Mouse (Mus musculus) T-helper 17 cell (primary cell): Measurements from ENCODE around the gene Ogfrl1.

Experiments used
- in situ Hi-C, 2 experiments: fragments of 300-600 bp; cut with MboI, MseI; formaldehyde crosslinking; loops; 1 replicate in 1 of 2; 2 replicates in 1 of 2; pipeline ENCODE4 v1.15.1; 2025; ENCODE audit warnings: high pct_unique_total_duplicates in 2 of 2

Ogfrl1 gene

DNA sequence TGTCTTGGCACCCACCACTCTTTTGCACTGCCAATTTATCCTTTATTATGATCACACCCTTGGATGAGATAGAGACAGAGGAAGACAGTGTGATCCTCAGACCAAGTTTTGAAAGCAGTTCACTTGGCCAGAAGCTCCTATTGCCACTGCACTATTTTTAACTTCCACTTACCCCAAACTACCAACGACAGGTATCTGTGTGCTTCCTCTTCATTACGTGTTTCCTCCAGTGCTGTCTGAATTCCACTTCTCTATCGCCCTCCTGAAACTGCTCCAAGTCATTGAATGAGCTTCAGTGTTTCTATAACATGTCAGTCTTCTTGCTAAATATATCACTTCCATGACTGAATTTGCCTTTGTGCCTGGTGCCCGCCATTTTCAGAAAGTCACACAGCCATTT, at the start of gene Ogfrl1:
Gene Ogfrl1 (minus strand): TSS at position 150 of the 400 bp plus-strand sequence.
- in situ Hi-C loops: loop anchor here in 1 of 2 experiments (10.0 kb wide), 1 partner anchor 637 kb away; no protein-coding TSS in a partner anchor

DNA sequence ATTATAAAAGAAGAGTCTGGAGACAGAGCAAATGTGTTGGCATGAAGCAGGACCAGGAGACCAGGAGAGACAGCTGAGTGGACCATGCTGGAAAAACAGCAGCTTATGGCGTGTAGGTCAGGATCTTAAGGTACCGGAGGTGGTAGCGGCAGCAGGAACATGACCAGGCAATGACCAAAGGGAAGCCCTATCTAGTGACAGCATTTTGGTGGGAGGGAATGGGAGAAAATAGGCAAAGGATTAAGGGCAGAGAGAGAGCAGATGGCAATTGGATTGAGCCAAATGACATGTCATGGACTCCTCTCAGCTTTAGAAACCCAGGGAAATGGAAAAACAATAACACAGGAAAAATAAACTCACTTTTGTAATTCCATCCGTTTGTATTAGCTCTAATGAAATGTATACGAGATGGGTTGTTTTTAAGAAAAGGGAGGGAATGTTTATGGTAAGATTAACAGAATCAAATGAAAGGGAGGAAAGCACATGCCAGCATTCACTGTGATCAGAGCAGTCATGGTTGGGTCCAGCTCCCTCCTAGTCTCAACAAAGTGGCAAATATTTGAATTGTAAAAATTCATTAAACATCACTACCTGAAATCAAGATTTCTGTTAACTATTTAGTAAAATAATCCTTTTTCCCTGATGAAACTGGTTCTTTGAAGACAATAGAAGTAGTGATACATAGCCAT, 48.3 kb upstream of the Ogfrl1 start:
- in situ Hi-C loops: no loop called here

DNA sequence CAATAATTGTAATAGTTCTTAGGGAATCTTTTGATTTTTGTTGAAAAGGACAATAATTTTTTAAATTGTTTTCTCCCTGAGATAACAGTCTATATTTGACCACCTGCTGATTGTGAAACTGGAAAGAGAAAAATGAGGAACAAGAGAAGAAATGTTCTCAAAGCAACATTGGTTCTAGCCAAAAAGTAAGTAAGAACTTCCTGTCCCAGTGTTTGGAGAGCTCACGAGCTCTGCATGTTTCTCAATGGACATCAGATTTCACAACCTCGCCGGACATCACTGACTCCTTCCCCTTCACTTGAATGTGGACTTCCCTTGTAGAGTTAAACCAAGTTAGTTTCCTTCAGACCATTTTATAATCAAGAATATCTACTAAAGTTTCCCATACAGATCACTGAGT, 36.0 kb upstream of the Ogfrl1 start:
- in situ Hi-C loops: no loop called here

DNA sequence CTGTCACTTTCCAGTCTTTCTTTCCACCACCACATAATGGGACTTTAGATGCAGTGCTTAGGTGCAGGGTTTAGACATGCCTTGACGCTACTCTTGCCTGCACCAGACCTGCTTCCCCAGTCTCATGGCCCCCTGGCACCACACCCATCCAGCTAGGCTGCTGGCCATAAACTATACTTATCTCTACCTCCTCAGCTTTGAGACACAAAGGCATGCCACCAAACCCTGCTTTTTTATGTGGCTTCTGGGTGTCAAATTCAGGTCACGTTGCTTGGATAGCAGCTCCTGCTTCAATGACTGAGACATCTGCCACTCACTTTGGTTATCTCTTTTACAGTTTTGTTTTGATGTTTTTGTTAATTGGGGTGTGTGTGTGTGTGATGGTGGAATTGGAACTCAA, 28.9 kb upstream of the Ogfrl1 start:
- in situ Hi-C loops: loop anchor here in 1 of 2 experiments (10.0 kb wide), 1 partner anchor 1282 kb away; no protein-coding TSS in a partner anchor

DNA sequence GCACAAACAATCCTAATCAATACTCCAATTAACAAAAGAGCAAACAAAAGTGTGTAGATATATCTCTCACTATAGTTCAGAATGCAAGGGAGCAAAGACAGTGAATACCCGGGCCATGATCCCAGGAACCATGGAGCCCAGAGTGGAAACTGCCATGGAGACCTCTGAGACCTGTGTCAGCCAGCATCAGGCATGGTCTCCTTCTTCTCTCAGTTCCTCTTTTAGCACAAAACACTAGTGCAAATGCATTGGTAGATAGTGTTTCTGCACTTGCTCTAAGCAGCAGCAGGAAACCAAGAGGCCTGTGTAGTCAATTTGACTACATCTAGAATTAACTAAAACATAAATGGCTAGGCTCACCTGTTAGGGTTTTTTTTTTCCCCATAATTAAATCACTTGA, 21.4 kb upstream of the Ogfrl1 start:
- in situ Hi-C loops: no loop called here

DNA sequence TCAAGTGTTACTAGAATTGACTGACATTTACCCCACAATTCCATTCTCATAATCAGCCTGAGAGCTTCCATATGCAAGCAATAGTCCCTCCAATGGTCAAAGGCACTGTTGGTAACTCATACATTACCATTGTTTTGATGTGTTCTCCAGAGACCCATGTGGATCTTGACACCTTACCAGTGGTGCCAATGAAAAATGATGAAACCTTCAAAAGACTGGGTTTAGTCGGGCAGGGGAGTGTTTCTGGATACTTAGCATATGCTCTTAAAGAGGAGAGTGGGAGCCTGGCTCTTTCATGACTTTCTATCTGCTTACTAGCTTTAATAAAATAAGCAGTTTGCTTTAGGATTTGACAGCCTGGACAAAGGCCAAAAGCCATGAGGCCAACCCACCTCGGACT, 20.5 kb upstream of the Ogfrl1 start:
- in situ Hi-C loops: no loop called here

DNA sequence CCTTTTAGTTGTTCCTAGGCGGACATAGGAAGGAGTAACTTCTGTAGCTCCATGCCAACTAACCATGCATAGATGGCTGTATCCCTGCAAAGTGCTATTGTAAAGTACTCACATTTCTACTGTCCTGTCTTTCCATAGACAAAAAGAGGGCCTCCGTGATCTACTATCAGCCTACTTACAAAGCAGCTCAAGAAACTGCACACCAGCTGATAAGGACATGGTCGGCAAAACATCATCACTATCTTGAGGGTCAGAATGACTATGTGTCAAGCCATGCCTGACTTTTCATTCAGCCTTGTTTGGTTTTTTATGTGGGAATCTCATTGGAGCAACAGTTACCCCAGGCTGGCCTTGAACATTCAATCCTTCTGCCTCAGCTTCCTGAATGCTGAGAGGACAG, 20.0 kb upstream of the Ogfrl1 start:
- in situ Hi-C loops: no loop called here

DNA sequence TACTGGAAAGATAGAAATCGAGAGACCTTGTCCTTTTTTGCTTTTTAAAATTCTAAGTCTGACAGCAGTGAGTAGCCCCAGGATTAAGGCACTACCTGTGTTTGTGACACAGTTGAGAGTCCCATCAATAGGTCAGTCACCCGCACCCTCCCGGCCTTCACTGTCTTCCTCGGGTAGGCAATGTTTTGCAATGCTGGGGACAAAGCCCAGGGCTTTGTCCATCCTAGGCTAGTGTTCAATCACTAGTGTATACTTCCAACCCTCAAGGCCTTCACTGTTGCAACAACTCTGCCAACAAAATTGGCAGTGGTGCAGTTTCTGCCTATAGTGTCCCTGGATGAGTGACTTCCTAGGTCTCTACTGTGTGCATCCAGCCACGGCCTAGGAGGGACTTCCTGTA, 14.0 kb upstream of the Ogfrl1 start:
- in situ Hi-C loops: no loop called here

DNA sequence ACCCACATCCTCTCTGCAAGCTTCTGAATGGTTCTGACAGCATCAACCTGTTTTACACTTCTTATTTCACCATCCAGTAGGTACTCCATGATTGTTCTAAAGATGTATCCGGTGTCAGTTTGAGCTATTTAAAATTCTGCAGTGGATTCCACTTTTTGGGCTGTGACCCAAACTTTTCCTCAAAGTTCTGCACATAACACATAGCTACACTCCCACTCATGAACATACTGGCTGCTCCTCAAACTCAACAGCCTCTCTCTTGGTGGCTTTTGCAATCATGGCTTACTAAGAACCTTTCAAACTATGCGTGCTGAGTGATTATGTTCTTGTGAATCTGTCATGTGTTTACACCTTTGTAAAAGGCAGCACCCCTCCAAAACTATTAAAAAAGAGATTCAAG, 12.4 kb upstream of the Ogfrl1 start:
- in situ Hi-C loops: no loop called here

DNA sequence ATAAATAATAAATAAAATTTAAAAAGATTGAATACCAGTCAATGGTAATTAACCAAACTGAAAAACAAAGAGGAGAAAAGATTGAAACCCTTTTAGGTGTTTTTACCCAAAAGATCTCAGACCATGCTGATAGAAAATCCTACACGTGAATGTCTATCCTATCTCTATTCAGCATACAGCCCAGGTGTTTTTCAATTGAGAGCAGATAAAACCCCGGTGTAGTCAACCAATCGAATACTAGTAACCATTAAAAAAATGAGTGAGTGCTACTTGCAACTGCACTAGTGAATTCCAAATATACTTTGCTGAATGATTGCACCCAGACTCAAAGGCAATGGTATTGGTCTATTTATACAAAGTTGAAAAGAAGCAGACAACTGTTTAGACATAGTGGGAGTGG, 4.8 kb upstream of the Ogfrl1 start:
- in situ Hi-C loops: no loop called here

DNA sequence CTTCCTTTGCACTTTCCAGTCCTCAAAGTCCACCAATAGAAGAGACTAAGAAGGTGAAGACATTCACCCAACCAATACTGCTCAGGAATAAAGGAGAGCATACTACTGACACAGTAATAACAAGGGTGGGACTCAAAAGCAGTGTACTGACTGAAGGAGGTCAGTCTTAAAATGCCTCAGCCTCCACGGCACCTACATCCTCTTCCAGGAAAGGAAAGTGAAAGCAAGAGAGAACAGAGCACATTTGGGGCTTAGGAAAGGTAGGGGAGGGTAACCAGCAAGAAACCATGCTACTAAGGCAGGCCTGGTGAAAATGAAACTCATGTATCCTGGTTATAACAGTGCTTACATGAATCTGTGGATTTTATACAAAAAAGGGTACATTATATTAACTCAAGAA, 2.0 kb upstream of the Ogfrl1 start:
- in situ Hi-C loops: loop anchor here in 1 of 2 experiments (10.0 kb wide), 1 partner anchor 635 kb away; no protein-coding TSS in a partner anchor

DNA sequence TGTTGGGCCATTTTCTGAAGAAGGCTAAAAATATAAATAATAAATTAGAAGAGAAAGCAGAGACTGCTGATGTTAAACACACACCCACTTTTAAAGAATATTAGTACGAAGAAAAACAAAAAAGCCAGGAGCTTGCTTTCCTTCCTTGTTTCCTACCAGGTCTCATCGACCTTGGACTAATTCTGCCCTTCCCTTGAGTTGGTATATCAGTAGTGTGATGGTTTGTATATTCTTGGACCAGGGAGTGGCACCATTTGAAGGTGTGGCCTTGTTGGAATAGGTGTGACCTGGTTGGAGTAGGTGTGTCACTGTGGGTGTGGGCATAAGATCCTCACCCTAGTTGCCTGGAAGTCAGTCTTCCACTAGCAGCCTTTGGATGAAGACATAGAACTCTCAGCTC, 3.2 kb downstream of the Ogfrl1 start:
- in situ Hi-C loops: loop anchor here in 1 of 2 experiments (10.0 kb wide), 1 partner anchor 640 kb away; no protein-coding TSS in a partner anchor

DNA sequence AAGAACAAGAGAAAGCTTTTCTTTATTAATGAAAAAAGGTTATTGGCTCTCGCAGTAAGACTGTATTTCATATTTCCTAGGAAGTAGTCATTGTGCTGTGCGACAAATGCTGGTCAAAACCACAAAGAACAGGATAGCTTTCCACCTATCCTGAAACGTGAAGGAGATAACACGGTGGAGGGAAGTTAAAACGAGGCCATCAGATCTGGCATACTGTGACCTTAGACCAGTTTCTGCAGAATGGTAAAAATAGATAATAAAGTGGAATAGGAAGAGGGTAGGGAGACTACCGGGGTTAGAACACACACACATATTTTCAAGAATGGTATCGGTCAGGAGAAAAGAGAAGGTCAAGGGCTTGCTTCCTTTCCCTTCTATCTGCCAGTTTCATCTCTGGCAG, 5.8 kb downstream of the Ogfrl1 start:
- in situ Hi-C loops: loop anchor here in 1 of 2 experiments (10.0 kb wide), 1 partner anchor 643 kb away; no protein-coding TSS in a partner anchor

DNA sequence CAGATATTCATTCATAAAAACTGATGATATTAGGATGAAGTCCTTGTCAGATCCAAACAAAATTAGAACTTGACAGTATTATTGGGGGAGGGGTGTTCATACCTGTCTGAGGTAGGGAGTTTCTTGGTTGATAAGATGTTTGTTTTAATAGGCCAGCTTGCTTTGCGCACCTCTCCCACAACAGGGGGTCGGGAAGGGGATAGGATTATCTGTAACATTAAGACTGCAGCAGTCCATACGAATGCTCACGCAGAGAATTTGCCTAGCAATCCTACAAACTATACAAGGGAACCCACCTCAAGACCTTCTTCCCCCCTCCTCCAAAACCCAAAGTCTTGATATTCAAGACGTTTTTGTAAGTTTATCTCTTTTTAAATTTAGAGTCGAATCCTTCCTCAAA, 13.2 kb downstream of the Ogfrl1 start:
- in situ Hi-C loops: no loop called here

DNA sequence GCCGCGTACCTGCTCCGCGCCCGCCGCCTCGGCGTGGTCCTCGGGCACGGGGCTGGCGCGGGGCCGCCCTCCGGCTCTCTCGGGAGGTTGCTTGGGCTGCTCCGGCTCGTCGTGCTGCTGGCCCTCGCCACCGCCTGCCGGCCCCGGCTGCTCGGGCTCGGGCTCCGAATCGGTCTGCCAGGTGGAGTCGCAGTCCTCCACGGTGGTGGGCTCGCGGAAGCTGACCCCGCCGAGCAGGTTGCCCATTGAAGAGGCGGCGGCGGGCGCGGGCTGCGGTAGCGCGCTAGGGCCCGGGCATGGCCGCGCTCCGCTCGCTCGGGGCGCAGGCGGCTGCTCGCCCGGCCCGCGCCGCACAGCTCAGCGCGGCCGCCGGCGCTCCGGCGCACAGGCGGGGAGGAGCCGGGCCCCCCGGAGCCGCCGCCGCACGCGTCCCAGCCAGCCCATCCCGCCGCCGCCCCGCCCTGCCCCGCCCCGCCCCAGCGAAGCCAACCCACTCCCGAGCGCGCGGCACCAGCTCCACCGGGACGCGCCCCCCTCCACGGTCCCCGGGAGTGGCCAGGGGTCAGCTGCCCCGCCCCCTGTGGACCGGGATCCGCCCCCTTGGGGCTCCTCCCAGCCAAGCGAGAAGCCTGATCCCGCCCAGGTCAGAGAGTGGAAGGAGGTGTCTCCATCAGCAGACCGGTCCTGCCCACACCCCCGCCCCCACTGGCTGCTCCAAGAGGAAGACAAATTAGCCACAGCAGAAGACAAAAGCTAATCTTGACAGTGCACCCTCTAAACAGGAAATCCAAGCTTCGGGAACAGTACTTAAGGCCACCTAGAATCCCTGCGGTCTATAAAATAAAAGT, 14.5 kb downstream of the Ogfrl1 start:
- in situ Hi-C loops: no loop called here

DNA sequence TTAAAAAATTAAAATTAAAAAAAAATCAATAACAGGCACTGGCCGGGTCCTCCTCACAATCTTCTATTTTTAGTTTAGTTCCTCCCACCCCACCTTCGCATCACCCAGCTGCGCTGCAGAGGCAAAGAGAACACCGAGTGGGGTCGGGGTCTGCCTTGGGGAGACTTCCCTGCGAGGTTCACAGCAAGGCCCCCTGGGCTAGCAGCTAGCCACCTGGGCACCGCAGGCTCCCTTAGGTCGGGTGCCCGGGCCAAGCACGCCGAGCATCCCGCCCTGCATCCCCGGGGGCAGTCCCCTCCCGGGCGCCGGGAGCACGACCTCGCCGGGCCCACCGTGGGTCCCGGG, 15.1 kb downstream of the Ogfrl1 start:
- in situ Hi-C loops: no loop called here

DNA sequence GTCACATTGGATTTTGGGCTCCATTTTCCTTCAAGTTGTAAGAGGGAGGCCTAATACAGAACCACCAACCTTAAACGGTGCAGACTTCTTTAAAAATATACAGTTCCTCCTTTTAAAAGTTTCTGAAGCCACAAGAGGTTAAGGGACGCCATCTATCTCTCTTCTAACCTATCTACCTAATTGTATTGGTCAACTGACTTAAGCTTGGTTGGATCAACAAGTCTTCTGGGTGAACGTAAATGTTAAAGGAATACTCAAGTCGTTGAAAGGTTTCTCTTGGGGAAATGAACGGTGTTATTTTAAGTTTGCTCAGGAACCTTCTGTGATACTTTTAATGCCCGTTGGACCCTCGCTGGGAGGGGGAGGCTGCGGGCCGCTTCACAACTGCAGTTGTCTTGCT, 15.5 kb downstream of the Ogfrl1 start:
- in situ Hi-C loops: no loop called here

DNA sequence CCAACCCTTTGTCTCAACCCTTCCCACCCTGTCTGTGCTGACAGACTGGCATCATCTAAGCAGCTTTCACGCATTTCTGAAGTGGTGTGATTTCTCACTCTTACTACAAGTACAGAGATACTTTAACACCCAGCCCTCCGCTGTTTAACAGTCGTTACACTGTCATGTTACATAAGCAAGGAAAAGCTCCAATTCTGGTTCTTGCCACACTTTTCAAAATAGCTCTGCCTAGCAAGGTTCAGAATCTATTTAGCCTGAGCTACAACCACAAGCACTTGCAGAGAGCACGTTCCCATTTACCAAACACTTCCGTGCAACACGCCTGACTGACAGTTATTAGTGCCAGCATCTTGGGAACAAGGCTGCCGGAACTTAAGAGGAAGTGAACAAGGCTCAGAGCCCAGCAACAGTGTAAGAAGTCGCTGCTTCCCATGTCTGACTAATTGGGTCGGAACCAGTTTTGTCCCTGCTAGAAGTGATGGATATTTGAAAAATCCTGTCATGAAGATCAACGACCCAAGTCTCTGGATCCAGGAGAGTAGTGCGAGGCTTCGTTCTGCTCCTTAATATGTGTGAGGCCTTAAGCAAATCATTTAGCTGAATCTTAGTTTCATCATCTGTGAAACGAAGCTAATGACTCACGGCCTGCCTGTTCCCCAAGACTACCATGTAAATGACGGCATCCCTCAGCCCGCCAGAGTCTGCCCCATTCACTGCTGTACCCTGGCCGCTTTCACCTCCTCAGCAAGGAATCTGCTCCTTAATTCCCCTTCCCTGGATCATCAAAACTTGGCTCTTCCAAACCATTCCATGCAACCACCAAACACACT, 17.4 kb downstream of the Ogfrl1 start:
- in situ Hi-C loops: no loop called here

DNA sequence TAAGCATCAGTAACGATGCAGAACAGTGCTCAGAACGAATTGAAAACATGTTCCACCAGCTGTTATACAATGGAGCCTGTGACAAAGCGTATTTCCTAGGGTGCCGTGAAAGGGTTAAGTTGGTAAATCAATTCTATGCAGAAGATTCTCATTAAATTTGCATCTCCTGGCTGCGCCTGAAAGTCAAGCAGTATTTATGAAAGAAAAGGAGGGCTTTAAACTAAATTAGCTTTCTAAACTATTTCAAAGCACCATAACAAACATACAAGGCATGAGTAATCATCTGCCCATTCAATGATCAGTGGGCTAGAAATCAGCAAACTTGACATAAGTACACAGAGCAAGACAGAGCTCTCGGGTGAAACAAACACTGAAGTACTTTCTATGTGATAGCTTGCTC, 18.3 kb downstream of the Ogfrl1 start:
- in situ Hi-C loops: no loop called here

DNA sequence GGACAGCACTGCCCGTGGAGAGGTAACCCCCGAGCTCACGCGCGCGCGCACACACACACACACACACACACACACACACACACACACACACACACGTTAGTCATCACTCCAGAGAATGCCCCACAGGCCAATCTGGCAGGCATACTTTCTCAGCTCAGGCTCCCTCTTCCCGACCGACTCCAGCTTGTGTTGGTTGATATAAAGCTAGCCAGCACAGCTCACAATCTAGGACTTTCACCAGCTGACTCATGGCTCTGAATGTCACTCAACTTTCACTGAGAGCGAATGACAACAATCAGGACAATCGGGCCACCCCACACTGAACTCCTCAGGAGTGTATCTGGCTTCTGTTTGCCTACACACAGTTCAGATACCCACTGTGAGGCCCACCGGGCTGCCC, 20.0 kb downstream of the Ogfrl1 start:
- in situ Hi-C loops: no loop called here

DNA sequence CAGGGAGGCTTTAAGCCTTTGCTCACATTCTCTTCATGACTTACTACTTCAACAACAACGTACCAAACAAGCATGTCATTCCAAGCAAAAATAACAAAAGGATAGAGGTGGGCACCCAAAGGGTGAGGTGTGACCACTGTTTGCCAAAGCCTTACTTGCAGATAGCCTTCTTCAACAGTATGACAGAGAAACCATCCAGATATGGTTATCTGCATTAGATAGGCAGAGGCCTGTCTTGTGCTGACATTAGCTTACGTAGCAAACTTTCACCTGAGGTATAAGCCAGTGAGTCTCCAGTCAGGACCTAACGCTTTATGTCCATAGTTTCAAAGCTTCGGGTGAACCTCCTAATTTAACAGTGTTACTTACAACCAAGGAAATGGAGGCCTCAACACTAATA, 23.4 kb downstream of the Ogfrl1 start:
- in situ Hi-C loops: no loop called here

DNA sequence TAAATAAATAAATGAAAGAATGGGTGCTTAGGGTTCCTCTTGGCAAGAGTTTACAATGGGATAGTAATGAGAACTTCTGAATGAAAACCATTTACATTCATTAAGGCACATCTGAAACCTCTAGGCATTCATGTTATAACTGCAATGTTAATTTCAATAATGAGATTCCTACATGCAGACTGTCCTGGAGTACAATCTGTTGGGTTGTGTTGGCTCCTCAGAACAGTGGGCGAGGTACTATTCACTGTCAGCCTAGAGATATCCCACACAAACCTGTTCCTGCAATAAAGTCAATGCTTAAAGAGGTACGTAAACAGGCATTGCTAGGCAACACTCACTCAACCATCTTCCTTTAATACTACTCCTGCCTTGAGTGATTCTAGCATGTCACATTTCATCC, 32.0 kb downstream of the Ogfrl1 start:
- in situ Hi-C loops: no loop called here
